Mouse (Mus musculus): Measurements from ENCODE around the gene Sp9.

GRCm38 (mm10) chr2:73304506-73304905 is 32.8 kb downstream of the Sp9 start:
- no peak for TF ChIP-seq CTCF (IDR thresholded peaks at IDR 0.05)
- no peak for TF ChIP-seq EP300 (IDR thresholded peaks at IDR 0.05)

Measured in lung, postnatal 0 days (tissue).